Mouse (Mus musculus): ENCODE data around the gene Pnn. TPM values are rescaled to one million over a fixed set of nuclear protein-coding genes. Genes with fewer than 3 reads are reported as not detected.
A peak's percentile ranks its signal among the peaks of the same experiment; 100 is the strongest.

Pnn gene
- total RNA-seq (2014; rRNA removed; ENCODE audit: low replicate concordance) (6.7 and 11.8 TPM in 2 replicates), polyA plus RNA-seq (2015; fragmentation: Nextera tagmentation; extraction: Ambion mirVana) (36.6 and 41.3 TPM in 2 replicates)

GRCm38 (mm10) chr12:59066448-59067077 lies at the start of gene Pnn:
Pnn (plus strand) TSS chr12:59066884.
- H3K4me2 ChIP-seq (ENCODE audit: low read depth, low read length): peak within 1 kb of the TSS; percentile 82
- ATAC-seq (ENCODE audit: insufficient read depth, low read depth) (peak; percentile 99), DNase-seq (ENCODE audit: low spot score) (peak; percentile 99)
- H3K27ac ChIP-seq (ENCODE audit: low read depth): peak within 1 kb of the TSS; percentile 88
- H3K4me3 ChIP-seq (ENCODE audit: low read depth, low read length): peak within 1 kb of the TSS; percentile 83
- H3K9ac ChIP-seq (replicated peaks; ENCODE audit: low read depth, low read length): peak within 1 kb of the TSS; percentile 97
- TF ChIP-seq EP300 (IDR thresholded peaks at IDR 0.05; ENCODE audit: low read depth) (no peak; the same call in 1 of the 2 replicates), CTCF (IDR thresholded peaks at IDR 0.05; ENCODE audit: low read depth) (peak; percentile 22; the same call in 1 of the 2 replicates)
- under 1% methylated on average over 41 of the region's 43 CpGs for WGBS
- 0 out of 2 replicates have a peak, but pooled peaks cover 6% of the 10 kb centered on the region for H3K4me1 ChIP-seq (ENCODE audit: control insufficient read depth, insufficient read depth)
- 0 out of 2 replicates have a peak, but pooled peaks cover 3% of the 10 kb centered on the region for H3K27me3 ChIP-seq (ENCODE audit: control insufficient read depth, insufficient read depth, low read length)
- H3K36me3 ChIP-seq (replicated peaks; ENCODE audit: control insufficient read depth, insufficient read depth, low read length): peaks cover 32% of the 10 kb centered on the region
- no peaks in the 10 kb centered on the region for H3K9me3 ChIP-seq (replicated peaks; ENCODE audit: control insufficient read depth, low read length)

- Histone ChIP-seq H3K9me3 (replicated peaks; ENCODE audit: control insufficient read depth, low read length) (no peaks in the 10 kb centered on the region), H3K27me3 (ENCODE audit: control insufficient read depth, insufficient read depth, low read length) (no peaks in the 10 kb centered on the region), H3K4me1 (ENCODE audit: control insufficient read depth, insufficient read depth) (no peaks in the 10 kb centered on the region), H3K27ac (ENCODE audit: low read depth) (no peak overlapping the region), H3K4me2 (ENCODE audit: low read depth, low read length) (no peak overlapping the region), H3K9ac (replicated peaks; ENCODE audit: low read depth, low read length) (no peak overlapping the region), H3K4me3 (ENCODE audit: low read depth, low read length) (no peak overlapping the region), H3K36me3 (replicated peaks; ENCODE audit: control insufficient read depth, insufficient read depth, low read length) (peaks cover 43% of the 10 kb centered on the region)
- DNase-seq (ENCODE audit: low spot score) (no peak), ATAC-seq (ENCODE audit: insufficient read depth, low read depth) (no peak)
- 89% methylated on average over 8 of the region's 8 CpGs for WGBS
- TF ChIP-seq EP300 (IDR thresholded peaks at IDR 0.05; ENCODE audit: low read depth) (no peak), CTCF (IDR thresholded peaks at IDR 0.05; ENCODE audit: low read depth) (no peak)
Measured at GRCm38 (mm10) chr12:59017970-59018369, 48.7 kb upstream of the Pnn start.

- Histone ChIP-seq H3K4me2 (ENCODE audit: low read depth, low read length) (no peak overlapping the region), H3K9ac (replicated peaks; ENCODE audit: low read depth, low read length) (no peak overlapping the region), H3K4me3 (ENCODE audit: low read depth, low read length) (no peak overlapping the region), H3K27me3 (ENCODE audit: control insufficient read depth, insufficient read depth, low read length) (no peaks in the 10 kb centered on the region), H3K27ac (ENCODE audit: low read depth) (no peak overlapping the region), H3K36me3 (replicated peaks; ENCODE audit: control insufficient read depth, insufficient read depth, low read length) (peaks cover 55% of the 10 kb centered on the region), H3K4me1 (ENCODE audit: control insufficient read depth, insufficient read depth) (no peaks in the 10 kb centered on the region), H3K9me3 (replicated peaks; ENCODE audit: control insufficient read depth, low read length) (no peaks in the 10 kb centered on the region)
- DNase-seq (ENCODE audit: low spot score) (no peak), ATAC-seq (ENCODE audit: insufficient read depth, low read depth) (no peak)
- TF ChIP-seq CTCF (IDR thresholded peaks at IDR 0.05; ENCODE audit: low read depth): no peak
- no peak for TF ChIP-seq EP300 (IDR thresholded peaks at IDR 0.05; ENCODE audit: low read depth)
- 92% methylated on average over 2 of the region's 2 CpGs for whole genome bisulfite sequencing
Measured at GRCm38 (mm10) chr12:59019891-59020290, 46.8 kb upstream of the Pnn start.

- peaks cover 69% of the 10 kb centered on the region for H3K36me3 ChIP-seq (replicated peaks; ENCODE audit: control insufficient read depth, insufficient read depth, low read length)
Measured at GRCm38 (mm10) chr12:59021306-59021705, 45.4 kb upstream of the Pnn start.

GRCm38 (mm10) chr12:59032101-59032500 lies 34.6 kb upstream of the Pnn start:
- WGBS: 59% methylated on average over 5 of the region's 5 CpGs
- Histone ChIP-seq H3K4me3 (ENCODE audit: low read depth, low read length) (no peak overlapping the region), H3K9me3 (replicated peaks; ENCODE audit: control insufficient read depth, low read length) (no peaks in the 10 kb centered on the region), H3K27me3 (ENCODE audit: control insufficient read depth, insufficient read depth, low read length) (no peaks in the 10 kb centered on the region), H3K27ac (ENCODE audit: low read depth) (no peak overlapping the region), H3K4me1 (ENCODE audit: control insufficient read depth, insufficient read depth) (no peaks in the 10 kb centered on the region), H3K4me2 (ENCODE audit: low read depth, low read length) (no peak overlapping the region), H3K9ac (replicated peaks; ENCODE audit: low read depth, low read length) (no peak overlapping the region), H3K36me3 (replicated peaks; ENCODE audit: control insufficient read depth, insufficient read depth, low read length) (peaks cover 10% of the 10 kb centered on the region)
- no peak for TF ChIP-seq CTCF (IDR thresholded peaks at IDR 0.05; ENCODE audit: low read depth)
- no peak for TF ChIP-seq EP300 (IDR thresholded peaks at IDR 0.05; ENCODE audit: low read depth)
- no peak for ATAC-seq (ENCODE audit: insufficient read depth, low read depth)
- DNase-seq (ENCODE audit: low spot score): no peak

More at GRCm38 (mm10) chr12:59021306-59021705, 45.4 kb upstream of the Pnn start:
- WGBS: 82% methylated on average over 4 of the region's 4 CpGs
- Histone ChIP-seq H3K4me3 (ENCODE audit: low read depth, low read length) (no peak overlapping the region), H3K9me3 (replicated peaks; ENCODE audit: control insufficient read depth, low read length) (no peaks in the 10 kb centered on the region), H3K9ac (replicated peaks; ENCODE audit: low read depth, low read length) (no peak overlapping the region), H3K27me3 (ENCODE audit: control insufficient read depth, insufficient read depth, low read length) (no peaks in the 10 kb centered on the region), H3K4me2 (ENCODE audit: low read depth, low read length) (no peak overlapping the region), H3K27ac (ENCODE audit: low read depth) (no peak overlapping the region), H3K4me1 (ENCODE audit: control insufficient read depth, insufficient read depth) (no peaks in the 10 kb centered on the region)
- ATAC-seq (ENCODE audit: insufficient read depth, low read depth) (no peak), DNase-seq (ENCODE audit: low spot score) (no peak)
- TF ChIP-seq CTCF (IDR thresholded peaks at IDR 0.05; ENCODE audit: low read depth): no peak
- TF ChIP-seq EP300 (IDR thresholded peaks at IDR 0.05; ENCODE audit: low read depth): no peak
